Mouse (Mus musculus) retina, adult 2 months (tissue): ENCODE data around the gene Il3ra.

ENCODE experiments used
- DNase-seq: peaks from one replicate; pipeline ENCODE4 v3.0.0-alpha.2; 2012; ENCODE audit warnings: low read depth, low spot score

Il3ra gene

DNA sequence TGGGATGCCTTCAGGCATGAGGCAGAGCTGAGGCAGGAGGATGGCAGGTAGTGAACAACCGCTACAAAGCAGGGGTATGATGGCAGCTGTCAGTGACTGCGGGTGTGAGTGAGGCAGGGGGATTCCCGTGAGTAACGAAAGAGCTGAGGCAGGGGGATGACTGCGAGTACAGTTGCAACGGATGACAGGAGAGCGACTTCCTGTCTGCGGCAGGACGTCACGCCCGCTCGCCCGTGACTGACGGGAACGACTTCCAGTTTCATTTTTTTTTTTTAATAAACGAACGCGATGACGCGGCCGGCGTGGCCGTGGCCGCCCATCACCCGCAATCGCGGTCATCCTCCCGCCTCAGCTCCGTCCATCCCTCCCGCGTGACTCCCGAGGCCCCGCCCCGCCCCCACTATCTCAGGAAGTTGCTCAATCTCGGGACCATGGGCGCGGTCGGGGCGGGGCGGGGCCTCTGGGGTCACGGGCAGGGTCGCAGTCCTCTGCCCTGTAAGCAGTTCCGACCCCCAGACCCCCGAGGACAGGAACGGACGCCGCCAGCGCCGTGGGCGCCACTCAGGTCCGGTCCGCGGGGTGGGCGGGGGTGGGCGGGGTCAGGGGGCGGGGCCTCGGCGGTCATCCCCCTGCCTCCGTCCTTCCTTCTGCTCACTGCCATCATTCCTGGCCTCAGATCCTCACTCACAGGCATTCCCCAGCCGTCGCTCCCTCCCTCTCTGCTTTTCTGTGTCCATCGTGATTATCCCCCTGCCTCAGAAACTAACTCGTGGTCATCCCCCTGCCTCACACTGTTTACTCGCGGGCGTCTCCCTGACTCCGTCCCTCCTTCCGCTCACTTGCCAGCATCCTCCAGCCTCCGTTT is at the start of gene Il3ra:
Gene Il3ra, plus strand, starts transcription at position 328 of the 865 bp plus-strand sequence.
- DNase-seq: peak; percentile 32

DNA sequence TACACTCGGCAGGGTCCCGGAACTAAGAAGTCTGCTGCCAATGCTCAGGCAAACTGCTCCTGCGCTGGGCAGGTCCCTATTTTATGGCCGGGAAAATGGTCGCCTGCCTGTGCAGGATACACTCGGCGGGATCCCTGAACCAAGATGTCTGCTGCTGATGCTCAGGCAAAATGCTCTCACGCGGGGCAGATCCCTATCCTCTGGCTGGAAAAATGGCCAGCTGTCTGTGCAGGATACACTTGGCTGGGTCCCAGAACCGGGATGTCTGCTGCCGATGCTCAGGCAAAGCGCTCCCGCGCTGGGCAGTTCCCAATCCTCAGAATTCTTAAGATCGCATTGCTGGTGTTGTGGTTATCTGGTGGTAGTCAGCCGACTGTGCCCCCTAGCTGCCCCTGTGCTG is 37.1 kb upstream of the Il3ra start:
- DNase-seq: no peak

DNA sequence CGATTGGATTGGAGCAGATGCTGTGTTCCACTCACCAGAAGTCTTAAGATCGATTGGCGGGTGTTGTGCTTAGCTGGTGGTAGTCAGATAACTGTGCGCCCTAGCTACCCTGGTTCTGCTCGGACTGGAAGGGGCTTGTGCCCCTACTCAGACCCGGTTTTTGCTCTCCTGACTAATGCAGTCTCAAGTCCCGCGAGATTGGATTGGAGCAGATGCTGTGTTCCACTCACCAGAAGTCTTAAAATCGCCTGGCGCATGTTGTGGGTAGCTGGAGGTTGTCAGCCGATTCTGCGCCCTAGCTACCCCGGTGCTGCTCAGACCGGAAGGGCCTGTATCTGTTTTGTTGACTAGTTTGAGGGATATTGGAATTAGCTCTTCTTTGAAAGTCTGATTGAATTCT is 36.7 kb upstream of the Il3ra start:
- no peak for DNase-seq

DNA sequence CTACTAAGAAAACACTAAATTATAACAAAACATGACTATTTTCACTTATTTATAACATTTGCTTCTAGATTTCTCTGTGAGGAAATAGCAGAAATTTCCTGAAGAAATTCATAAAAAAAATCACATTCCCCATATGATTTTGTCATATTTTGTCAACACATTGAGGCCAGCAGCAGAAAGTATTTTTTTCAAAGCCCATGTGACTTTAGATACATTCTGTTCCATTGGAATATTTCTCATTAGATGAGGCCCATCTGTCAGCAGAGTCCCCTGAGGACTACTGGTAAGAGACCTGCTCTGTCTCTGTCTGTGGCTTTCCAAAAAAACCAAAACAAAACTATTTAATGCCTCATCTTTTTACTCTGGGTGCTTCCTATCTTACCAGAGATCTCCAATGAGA is 23.5 kb upstream of the Il3ra start, which contains the start of gene Olfr31:
Gene Olfr31, plus strand, starts transcription at position 301 of the 400 bp plus-strand sequence.
- no peak for DNase-seq

DNA sequence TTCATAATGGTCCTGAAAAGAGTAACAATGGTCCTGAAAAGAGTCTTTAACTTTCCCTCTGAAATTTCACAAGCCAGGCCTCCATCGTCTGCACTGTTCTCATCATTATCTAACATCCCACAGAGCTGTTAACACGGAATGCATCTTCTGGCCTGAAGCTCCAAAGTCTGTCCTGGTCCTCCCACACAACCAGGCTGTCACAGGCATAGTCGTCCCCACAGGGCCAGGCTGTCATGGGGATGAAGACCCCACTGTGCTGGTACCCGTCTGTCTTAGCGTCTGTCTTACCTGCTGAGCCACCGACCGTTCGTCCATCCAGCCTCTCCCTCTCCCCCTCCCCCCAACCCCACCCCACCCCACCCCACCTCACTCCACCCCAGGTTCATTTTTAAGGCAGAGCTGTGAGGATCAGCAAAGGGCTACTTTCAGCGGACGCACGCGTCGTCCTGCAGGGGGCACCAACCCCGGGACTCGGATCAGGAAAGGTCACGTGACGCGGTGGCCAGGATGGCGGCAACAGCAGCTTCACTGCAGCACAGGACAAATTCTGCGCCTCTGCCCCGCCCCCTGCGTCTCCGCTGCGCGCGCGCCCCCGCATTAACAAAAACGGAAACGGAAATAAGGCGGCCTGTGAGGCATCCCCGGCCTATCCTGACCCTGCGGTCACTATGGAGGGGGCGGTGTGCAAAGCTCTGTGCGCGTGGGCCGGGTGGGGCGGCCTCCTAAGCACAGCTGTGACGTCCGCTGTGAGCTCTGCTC is 783 bp upstream of the Il3ra start:
- DNase-seq: peak; percentile 79

DNA sequence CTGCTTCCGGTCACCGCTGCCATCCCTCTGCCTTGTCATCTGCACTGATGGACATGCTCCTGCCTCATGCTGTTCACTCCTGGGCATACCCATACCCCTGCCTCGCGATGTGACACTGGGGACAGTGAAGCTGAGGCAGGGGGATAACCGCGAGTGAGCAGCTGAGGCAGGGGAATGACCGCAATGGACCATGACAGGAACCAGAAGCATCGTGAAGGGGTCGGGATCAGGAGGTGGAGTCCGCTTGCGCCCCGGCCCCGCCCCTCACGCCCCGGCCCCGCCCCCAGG is 682 bp downstream of the Il3ra start:
- DNase-seq: no peak

DNA sequence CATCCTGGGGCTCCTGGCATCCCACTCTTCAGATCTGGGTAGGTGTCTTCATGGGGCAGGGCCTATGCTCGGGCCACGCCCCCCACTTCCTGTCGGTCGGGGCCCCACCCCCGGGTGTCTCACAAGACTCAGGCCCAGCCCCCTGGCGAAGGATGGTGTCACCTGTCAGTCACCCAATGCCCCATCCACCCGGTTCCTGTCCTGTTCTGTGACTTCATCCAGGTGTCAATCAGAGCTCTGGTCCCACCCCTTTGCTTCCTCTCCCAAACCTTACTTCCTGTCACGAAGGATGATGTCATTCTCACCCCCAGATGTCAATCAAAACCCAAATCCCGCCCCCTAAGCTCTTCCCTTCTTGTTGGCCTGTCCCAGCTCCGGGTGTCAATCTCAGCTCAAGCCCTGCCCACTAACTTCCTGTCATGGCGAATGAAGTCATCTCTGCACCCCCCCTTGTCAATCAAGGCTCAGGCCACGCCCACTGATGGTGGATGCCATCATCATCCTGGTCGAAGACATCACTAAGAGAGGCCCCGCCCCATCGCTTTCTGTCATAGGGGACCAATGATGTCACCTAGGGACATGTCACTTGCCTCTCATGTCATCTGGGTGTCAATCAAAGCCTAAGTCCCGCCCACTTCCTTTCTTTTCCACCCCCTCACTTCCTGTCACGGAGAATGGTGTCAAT is 1.2 kb downstream of the Il3ra start:
- DNase-seq: peak; percentile 39

DNA sequence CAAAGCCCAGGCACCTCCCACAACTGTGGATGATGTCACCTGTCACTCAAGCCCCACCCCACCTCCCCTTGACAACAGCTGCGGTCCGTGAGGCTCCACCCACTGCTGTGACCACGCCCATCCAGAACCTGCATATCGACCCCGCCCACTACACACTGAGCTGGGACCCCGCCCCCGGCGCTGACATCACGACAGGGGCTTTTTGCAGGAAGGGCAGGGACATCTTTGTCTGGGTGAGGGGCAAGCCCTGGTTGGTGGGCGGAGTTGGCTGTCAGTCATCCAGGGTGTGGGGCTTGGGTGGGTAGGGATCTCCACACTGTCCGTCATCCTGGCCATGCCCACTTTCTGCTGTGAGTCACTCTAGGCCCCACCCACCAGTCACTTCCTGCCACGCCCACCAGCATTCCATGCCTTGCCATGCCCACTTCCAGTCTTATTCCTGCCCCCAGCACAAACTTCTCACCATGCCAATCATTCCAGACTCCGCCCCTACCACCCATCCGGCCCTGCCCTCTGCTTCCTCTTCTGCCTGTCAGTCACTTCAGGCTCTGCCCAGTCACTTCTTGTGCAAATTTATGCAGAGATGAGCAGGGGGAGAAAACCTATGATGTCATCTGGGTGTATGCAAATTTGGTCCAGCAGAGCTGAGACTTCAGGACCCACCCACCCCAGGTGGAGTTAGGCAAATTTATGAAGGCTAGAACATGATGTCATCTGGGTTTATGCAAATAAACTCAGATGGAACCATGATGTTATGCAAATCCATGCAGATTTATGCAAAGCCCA is 2.0 kb downstream of the Il3ra start:
- DNase-seq: no peak

DNA sequence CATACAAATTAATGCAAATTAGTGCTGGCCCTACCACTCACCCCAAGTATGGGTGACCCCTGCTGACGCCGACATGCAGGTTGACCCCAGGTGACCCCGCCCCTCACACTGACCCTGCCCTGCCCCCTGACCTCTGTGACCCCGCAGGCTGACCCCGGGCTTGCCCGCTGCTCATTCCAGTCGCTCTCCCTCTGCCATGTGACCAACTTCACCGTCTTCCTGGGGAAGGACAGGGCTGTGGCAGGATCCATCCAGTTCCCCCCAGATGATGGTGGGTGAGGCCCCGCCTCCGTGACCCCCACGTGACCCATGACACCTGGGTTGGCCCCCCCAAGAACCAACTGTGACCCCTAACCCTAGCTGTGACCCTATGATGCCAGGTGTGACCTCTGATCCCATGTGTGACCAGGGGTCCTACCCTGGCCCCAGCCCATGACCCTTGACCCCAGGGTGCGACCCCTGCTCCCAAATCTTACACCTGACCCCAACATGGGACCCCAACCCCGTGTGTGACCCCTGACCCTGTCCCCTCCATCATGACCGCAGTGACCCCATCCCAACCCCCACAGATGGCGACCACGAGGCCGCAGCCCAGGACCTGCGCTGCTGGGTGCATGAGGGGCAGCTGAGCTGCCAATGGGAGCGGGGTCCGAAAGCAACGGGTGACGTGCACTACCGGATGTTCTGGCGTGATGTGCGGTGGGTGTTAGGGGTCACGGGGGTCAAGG is 2.8 kb downstream of the Il3ra start:
- DNase-seq: no peak

DNA sequence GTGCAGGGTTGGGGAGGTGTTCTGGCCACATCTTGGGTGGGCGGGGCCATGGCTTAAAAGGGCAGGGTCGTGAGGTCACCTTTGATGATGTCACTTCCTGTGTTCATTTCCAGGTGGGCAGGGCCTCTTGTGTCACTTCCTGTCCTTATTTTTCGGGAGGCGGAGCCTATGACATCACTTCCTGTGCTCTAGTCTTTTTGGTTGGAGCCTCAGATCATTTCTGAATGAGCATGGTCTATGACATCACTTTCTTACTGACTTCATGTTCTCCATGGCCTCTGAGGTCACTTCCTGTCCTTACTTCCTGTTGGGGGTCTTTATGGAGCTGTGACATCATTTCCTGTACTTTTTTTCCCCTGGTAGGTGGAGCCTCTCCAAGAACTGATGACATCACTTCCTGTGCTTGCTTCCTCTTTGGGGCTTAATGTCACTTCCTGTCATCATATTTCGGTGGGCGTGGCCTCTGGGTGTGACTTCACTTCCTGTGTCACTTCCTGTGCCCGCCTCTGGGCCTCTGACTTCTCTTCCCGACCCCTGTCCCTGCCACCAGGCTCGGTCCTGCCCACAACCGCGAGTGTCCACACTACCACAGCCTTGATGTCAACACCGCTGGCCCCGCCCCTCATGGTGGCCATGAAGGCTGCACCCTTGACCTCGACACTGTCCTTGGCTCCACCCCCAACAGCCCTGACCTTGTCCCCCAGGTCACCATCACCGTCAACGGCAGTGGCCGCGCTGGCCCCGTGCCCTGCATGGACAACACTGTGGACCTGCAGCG is 3.6 kb downstream of the Il3ra start:
- no peak for DNase-seq

DNA sequence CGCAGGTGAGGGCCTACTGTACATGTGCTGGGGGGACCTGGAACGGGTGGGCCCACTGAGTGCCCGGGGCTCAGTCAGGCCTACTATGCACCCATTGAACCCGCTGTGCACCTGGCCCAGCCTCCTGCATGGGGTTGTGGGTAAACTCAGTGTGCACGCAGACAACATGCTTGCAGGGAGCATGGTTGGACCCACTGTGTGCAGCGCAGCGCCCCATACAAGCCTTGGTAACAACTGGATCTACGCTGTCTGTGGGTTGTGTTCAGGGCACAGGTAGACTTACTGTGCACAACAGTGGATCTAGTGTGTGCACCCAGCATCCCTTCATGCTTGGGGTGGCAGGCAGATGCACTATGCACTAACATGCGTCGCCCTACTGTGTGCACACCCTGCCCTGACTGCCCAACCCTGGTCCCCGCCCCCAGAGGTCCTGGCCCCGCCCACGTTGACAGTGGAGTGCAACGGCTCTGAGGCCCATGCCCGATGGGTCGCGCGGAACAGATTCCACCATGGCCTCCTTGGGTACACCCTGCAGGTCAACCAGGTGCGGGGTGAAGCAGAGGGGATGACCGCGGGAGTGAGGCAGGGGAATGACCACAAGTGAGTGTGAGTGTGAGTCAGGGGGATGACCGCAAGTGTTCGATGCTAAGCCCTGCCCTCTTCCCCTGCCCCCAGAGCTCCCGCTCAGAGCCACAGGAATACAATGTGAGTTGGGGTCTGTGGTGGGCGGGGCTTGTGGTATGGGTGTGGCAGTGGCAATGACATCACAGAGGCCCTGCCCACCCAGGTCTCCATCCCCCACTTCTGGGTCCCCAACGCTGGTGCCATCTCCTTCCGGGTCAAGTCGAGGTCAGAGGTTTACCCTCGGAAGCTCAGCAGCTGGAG is 4.4 kb downstream of the Il3ra start:
- no peak for DNase-seq

DNA sequence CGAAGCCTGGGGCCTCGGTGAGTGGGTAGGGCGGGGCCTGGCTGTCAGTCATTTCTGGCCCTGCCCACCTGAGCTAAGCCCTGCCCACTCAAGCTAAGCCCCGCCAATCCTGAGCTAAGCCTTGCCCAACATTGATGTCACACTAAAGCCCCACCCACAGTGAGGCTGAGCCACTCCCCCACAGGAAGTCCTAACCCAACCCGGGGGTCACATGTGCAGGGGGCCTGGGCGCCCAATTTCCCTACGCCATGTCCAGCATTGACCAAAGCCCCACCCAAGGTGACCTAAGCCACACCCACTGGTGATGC is 5.0 kb downstream of the Il3ra start:
- DNase-seq: no peak

DNA sequence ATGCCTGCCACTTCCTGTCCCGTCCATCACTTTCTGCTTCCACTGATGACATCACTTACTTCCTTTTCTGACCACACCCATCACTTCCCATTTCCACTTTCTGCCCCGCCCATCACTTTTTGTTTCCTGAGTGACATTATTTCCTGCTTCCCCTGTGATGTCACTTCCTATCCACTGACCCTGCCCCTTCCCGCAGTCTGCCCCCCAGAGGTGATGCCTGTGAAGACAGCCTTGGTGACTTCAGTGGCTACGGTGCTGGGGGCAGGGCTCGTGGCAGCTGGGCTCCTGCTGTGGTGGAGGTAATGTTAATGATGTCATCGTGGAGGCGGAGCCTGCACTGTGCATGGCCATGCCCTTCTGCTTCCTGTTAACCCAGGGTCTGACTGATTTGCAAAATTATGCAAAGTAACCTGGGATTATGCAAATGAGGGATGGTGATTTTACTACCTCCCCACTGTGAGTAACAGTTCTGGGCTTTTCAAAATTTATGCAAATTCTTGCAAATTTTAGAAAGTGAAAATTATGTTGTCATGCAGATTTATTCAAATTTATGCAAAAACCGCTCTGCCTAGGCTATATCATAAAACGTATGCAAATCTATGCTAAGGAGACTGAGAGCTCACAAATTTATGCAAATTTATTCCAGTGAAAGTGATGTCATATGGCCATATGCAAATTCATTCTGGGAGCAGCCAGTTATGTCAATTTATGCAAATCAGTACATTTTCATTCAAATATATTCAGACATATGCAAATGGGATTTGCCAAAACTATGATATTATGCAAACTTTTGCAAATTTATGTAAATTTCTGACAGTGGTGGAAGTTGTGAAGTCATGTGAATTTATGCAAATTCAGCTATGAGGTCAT is 5.9 kb downstream of the Il3ra start:
- DNase-seq: no peak

DNA sequence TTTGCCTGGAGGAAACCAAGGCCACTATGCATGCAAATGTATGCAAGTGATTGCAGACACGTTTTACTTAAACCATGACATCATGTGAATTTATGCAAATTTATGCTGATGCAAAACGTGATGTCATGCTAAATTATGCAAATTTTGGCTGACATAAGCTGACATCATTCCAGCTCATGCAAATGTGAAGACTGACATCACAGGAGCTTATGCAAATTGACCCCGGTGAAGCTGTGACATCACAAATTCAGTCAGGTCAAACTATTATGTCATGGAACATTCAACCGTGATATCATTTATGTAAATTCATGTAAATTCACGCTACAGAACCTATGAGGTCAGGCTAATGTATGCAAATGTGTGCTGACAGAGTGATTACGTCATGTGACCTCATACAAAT is 6.5 kb downstream of the Il3ra start:
- no peak for DNase-seq

DNA sequence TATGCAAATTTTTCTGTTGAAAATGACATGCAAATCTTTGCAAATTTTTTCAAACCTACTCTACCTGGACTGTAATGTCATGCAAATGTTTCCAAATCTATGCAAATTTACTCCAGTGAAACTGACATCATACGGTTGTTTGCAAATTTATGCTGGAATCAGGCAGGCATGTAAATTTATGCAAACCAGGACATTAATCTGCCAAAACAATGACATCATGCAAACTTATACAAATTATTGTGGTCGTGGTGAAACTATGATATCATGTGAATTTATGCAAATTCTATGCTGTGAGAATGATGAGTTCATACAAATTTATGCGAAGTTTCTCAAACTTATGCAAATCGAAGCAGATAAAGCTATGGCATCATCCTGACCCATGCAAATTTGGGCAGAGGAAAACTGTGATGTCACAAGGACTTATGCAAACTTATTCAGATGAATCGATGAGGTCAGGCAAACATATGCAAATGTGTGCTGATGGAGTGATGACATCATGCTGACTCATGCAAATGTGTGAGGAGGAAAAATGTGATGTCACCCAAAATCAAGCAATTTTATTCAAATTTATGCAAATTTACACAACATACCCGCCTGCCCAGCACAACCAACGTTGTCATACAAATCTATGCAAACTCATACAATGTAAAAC is 7.1 kb downstream of the Il3ra start:
- DNase-seq: no peak

DNA sequence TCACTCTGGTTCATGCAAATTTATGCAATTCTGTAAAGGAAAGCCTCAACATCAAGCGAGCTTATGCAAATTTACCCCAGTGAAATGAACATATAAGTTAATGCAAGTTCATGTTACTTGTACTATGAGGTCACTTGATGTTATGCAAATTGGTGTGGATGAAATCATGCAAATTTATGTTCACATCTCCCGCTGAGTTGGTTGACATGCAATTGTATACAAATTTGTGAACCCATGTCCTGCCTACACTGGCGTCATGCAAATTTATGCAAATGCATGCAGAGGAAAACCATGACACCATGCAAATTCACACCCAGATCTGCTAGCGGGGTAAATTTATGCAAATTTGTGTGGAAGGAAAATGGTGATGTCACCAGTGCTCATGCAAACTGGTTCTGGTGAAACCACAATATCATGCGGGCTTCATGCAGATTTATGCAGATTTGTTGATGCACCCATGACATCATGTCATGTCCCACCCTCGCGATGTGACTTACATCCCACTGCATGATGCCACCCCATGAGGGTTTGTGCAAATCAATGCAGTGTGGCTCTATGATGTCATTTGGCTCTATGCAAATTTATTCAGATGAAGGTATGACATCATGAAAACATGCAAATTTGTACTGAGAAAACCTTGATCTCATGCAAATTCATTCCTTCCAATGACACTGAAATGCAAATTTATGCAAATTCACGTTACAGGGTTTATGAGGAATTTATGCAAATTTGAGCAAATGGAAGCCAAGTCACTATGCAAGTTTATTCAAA is 7.8 kb downstream of the Il3ra start:
- DNase-seq: no peak
